In the genomic region with DNA sequence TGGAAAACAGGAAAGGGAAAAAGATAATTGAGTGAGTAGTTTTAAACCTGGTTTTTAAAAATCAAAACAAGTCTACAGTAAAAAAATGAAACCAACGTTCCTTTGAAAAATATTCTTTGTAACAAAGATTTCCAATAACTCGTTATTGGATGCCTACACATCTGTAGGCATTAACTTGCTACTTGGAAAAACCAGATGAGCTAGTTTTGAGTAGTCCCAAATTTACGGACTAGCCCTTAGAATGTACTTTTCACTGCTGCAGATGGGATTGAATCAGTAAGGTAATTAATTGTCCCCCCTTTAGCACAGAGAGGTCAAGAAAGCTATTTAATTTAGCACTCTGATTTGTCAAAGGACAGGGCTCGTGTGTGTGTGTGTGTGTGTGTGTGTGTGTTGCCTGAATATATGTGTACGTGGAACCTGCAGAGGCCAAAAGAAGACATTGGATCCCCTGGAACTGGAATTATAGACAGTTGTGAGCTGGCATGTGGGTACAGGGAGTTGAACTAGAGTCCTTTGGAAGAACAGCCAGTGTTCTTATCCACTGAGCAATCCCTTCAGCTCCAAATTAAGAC, we compare ENCODE assay signal across 8 mouse cellular contexts. TPM values are rescaled to one million over a fixed set of nuclear protein-coding genes. Genes with fewer than 3 reads are reported as not detected.
DNase-seq lines count a peak whose midpoint lies in the region; ATAC-seq lines count a peak whose summit lies in the region.

No protein-coding gene starts in this region.

- H3K9me3 ChIP-seq in heart, embryonic 14.5 days (ENCODE audit: control insufficient read depth, low read length), result no peaks in the 10 kb centered on the region
- no peaks in the 10 kb centered on the region for H3K9me3 ChIP-seq in midbrain, embryonic 11.5 days (ENCODE audit: control insufficient read depth, low read length)

- H3K36me3 ChIP-seq in heart, embryonic 14.5 days (ENCODE audit: control insufficient read depth, insufficient read depth, low read length), result peaks cover 23% of the 10 kb centered on the region
- H3K36me3 ChIP-seq in midbrain, embryonic 11.5 days (ENCODE audit: control insufficient read depth, insufficient read depth, low read length), result peaks cover 11% of the 10 kb centered on the region

- peak overlapping the region; percentile 64 for H3K4me2 ChIP-seq in heart, embryonic 14.5 days (ENCODE audit: low read length)
- peak overlapping the region; percentile 60 for H3K4me2 ChIP-seq in midbrain, embryonic 11.5 days

- H3K27ac ChIP-seq in heart, embryonic 14.5 days (replicated peaks in 1 of 2; ENCODE audit: control insufficient read depth in 1 of 2, insufficient read depth in 1 of 2, low read depth in 2 of 2, low read length in 2 of 2), result peak overlapping the region in 1 of 2 experiments; percentile 95; a peak in 2 of 4 replicates
- H3K27ac ChIP-seq in midbrain, embryonic 11.5 days (ENCODE audit: low read depth, low read length), result peak overlapping the region; percentile 86; the same call in 1 of the 2 replicates

- H3K27me3 ChIP-seq in heart, embryonic 14.5 days (ENCODE audit: control insufficient read depth, insufficient read depth, low read length), result no peaks in the 10 kb centered on the region
- no peaks in the 10 kb centered on the region for H3K27me3 ChIP-seq in midbrain, embryonic 11.5 days (ENCODE audit: control insufficient read depth, insufficient read depth, low read length)

- H3K4me3 ChIP-seq in heart, embryonic 14.5 days (ENCODE audit: control insufficient read depth in 1 of 2, insufficient read depth in 1 of 2, low read depth in 1 of 2, low read length in 2 of 2), result peak overlapping the region; percentile 29 to 61; a peak in 3 of 4 replicates
- peak overlapping the region; percentile 45 for H3K4me3 ChIP-seq in midbrain, embryonic 11.5 days (ENCODE audit: low read depth, low read length)

- intact Hi-C loops in heart, postnatal 10 days (cut with DNase I), result loop anchor here (5.0 kb wide), 1 partner anchor 72 kb away; a partner anchor contains a TSS

- 6% methylated on average over 5 of the region's 5 CpGs for WGBS in heart, embryonic 14.5 days
- 17% methylated on average over 5 of the region's 5 CpGs for WGBS in midbrain, embryonic 11.5 days

- DNase-seq in heart, adult 18-20 months, result no peak
- DNase-seq in Muller cell, postnatal 12 days (ENCODE audit: inconsistent ontology term), result peak; percentile 14
- peak; percentile 13 to 20 for DNase-seq in heart, postnatal 10 days
- DNase-seq in midbrain, embryonic 11.5 days (ENCODE audit: low spot score, missing footprints), result peak; percentile 88
- no peak for DNase-seq in testis, postnatal 10 days (ENCODE audit: low spot score)
- no peak for DNase-seq in thymus, postnatal 36 days
- DNase-seq in cerebellum, postnatal 25 days, result no peak

- peaks cover 4 to 21% of the 10 kb centered on the region in 2 experiments; a peak in 2 of 4 replicates for H3K4me1 ChIP-seq in heart, embryonic 14.5 days (ENCODE audit: control insufficient read depth in 2 of 2, insufficient read depth in 2 of 2, low read length in 2 of 2)
- peaks cover 5% of the 10 kb centered on the region; the same call in 1 of the 2 replicates for H3K4me1 ChIP-seq in midbrain, embryonic 11.5 days (ENCODE audit: control insufficient read depth, insufficient read depth, low read length)

- no peak for ATAC-seq in heart, embryonic 14.5 days (ENCODE audit: insufficient number of reproducible peaks, insufficient read depth, low FRiP score, low read depth)
- ATAC-seq in midbrain, embryonic 11.5 days (ENCODE audit: low FRiP score), result no peak

- peak overlapping the region; percentile 85 for H3K9ac ChIP-seq in heart, embryonic 14.5 days (ENCODE audit: low read length)
- H3K9ac ChIP-seq in midbrain, embryonic 11.5 days (ENCODE audit: low read length), result peak overlapping the region; percentile 72

RNA-seq across cellular contexts. Expression of a gene that starts 1.1 kb away (rescaled TPM):
- 85.2 and 91.3 TPM in 2 replicates for polyA plus RNA-seq in heart, embryonic 14.5 days (2014; fragmentation: Nextera tagmentation; extraction: Ambion mirVana)
- 10 to 100 TPM; 26.9 to 38.9 TPM for total RNA-seq in heart, adult 18-20 months (2021)
- 10 to 100 TPM; 44.8 to 53.3 TPM for total RNA-seq in heart, postnatal 10 days (2021)
- 138 and 139 TPM in 2 replicates for polyA plus RNA-seq in midbrain, embryonic 11.5 days (2014; fragmentation: Nextera tagmentation; extraction: Ambion mirVana)

RNA-seq across cellular contexts. Expression of a gene that starts 5.3 kb away (rescaled TPM):
- 5.2 and 6.4 TPM in 2 replicates for polyA plus RNA-seq in heart, embryonic 14.5 days (2014; fragmentation: Nextera tagmentation; extraction: Ambion mirVana)
- 1 to 10 TPM; 1.4 to 1.9 TPM for total RNA-seq in heart, adult 18-20 months (2021)
- total RNA-seq in heart, postnatal 10 days (2021), result 1 to 10 TPM; 1.3 to 2.3 TPM
- polyA plus RNA-seq in midbrain, embryonic 11.5 days (2014; fragmentation: Nextera tagmentation; extraction: Ambion mirVana), result 14.8 and 15.7 TPM in 2 replicates

RNA-seq across cellular contexts. Expression of a gene that starts 5.4 kb away (rescaled TPM):
- polyA plus RNA-seq in heart, embryonic 14.5 days (2014; fragmentation: Nextera tagmentation; extraction: Ambion mirVana), result 0.70 TPM in 1 of 2 replicates, not detected in the other
- total RNA-seq in heart, adult 18-20 months (2021), result not detected
- under 1 TPM in 1 of 2 experiments, not detected in 1; 0.62 TPM for total RNA-seq in heart, postnatal 10 days (2021)
- 1.2 and 2.4 TPM in 2 replicates for polyA plus RNA-seq in midbrain, embryonic 11.5 days (2014; fragmentation: Nextera tagmentation; extraction: Ambion mirVana)

RNA-seq across cellular contexts. Expression of a gene that starts 22.9 kb away (rescaled TPM):
- polyA plus RNA-seq in heart, embryonic 14.5 days (2014; fragmentation: Nextera tagmentation; extraction: Ambion mirVana), result 4.2 and 4.8 TPM in 2 replicates
- total RNA-seq in heart, adult 18-20 months (2021), result 1 to 10 TPM; 3.0 to 3.1 TPM
- 1 to 10 TPM in 1 of 2 experiments, under 1 TPM in 1; 0.98 to 1.1 TPM for total RNA-seq in heart, postnatal 10 days (2021)
- 7.4 and 8.8 TPM in 2 replicates for polyA plus RNA-seq in midbrain, embryonic 11.5 days (2014; fragmentation: Nextera tagmentation; extraction: Ambion mirVana)

RNA-seq across cellular contexts. Expression of a gene that starts 26.1 kb away (rescaled TPM):
- 6.4 and 8.5 TPM in 2 replicates for polyA plus RNA-seq in heart, embryonic 14.5 days (2014; fragmentation: Nextera tagmentation; extraction: Ambion mirVana)
- total RNA-seq in heart, adult 18-20 months (2021), result 1 to 10 TPM; 2.1 to 2.5 TPM
- total RNA-seq in heart, postnatal 10 days (2021), result 1 to 10 TPM; 4.5 to 6.5 TPM
- polyA plus RNA-seq in midbrain, embryonic 11.5 days (2014; fragmentation: Nextera tagmentation; extraction: Ambion mirVana), result 4.4 and 5.8 TPM in 2 replicates

Comparison
In these comparisons a context has a peak if more than half of its experiments do, and no peak if none do; other contexts are left out.
1. DNase-seq: peak in Muller cell, postnatal 12 days (single experiment), heart, postnatal 10 days (2 of 2) and midbrain, embryonic 11.5 days (single experiment); none in heart, adult 18-20 months (0 of 2), testis, postnatal 10 days (single experiment), thymus, postnatal 36 days (0 of 2) and cerebellum, postnatal 25 days (0 of 2).